Mouse (Mus musculus): ENCODE measurements around the gene Ttyh1. TPM values are rescaled to one million over a fixed set of nuclear protein-coding genes. Genes with fewer than 3 reads are reported as not detected.

The Ttyh1 gene
- polyA plus RNA-seq, 1 experiment from 2014 or later = 43.6 TPM

GRCm38 (mm10) chr7:4144766-4145551 lies 25.8 kb downstream of the Ttyh1 start:
- no peak overlapping the region for H3K4me3 ChIP-seq (ENCODE audit: low read depth, low read length)
- no peak overlapping the region for H3K4me2 ChIP-seq
- H3K4me1 ChIP-seq (ENCODE audit: control insufficient read depth, insufficient read depth, low read length) = peaks cover 10% of the 10 kb centered on the region
- H3K9me3 ChIP-seq (ENCODE audit: control insufficient read depth, low read length) = no peaks in the 10 kb centered on the region
- no peaks in the 10 kb centered on the region for H3K27me3 ChIP-seq (ENCODE audit: control insufficient read depth, insufficient read depth, low read length)
- H3K36me3 ChIP-seq (ENCODE audit: control insufficient read depth, insufficient read depth, low read length) = peaks cover 55% of the 10 kb centered on the region
- H3K27ac ChIP-seq (ENCODE audit: low read depth, low read length) = no peak overlapping the region
- DNase-seq (ENCODE audit: low spot score, missing footprints) (no peak), ATAC-seq (ENCODE audit: low FRiP score) (no peak)
- WGBS = 94% methylated on average over 20 of the region's 20 CpGs
- no peak overlapping the region for H3K9ac ChIP-seq (ENCODE audit: low read length)

- Histone ChIP-seq H3K4me2 (no peak overlapping the region), H3K9me3 (ENCODE audit: control insufficient read depth, low read length) (no peaks in the 10 kb centered on the region), H3K27ac (ENCODE audit: low read depth, low read length) (no peak overlapping the region), H3K4me1 (ENCODE audit: control insufficient read depth, insufficient read depth, low read length) (peaks cover 14% of the 10 kb centered on the region), H3K9ac (ENCODE audit: low read length) (no peak overlapping the region), H3K4me3 (ENCODE audit: low read depth, low read length) (no peak overlapping the region), H3K27me3 (ENCODE audit: control insufficient read depth, insufficient read depth, low read length) (peaks cover 3% of the 10 kb centered on the region), H3K36me3 (ENCODE audit: control insufficient read depth, insufficient read depth, low read length) (peaks cover 54% of the 10 kb centered on the region)
- peak; percentile 92 for DNase-seq (ENCODE audit: low spot score, missing footprints)
- WGBS = 66% methylated on average over 6 of the region's 6 CpGs
- no peak for ATAC-seq (ENCODE audit: low FRiP score)
Measured at GRCm38 (mm10) chr7:4145552-4146190, 26.5 kb downstream of the Ttyh1 start.

GRCm38 (mm10) chr7:4146241-4147180 lies 27.3 kb downstream of the Ttyh1 start:
- H3K9ac ChIP-seq (ENCODE audit: low read length) = no peak overlapping the region
- DNase-seq (ENCODE audit: low spot score, missing footprints) (peak; percentile 82), ATAC-seq (ENCODE audit: low FRiP score) (no peak)
- H3K27ac ChIP-seq (ENCODE audit: low read depth, low read length) = no peak overlapping the region
- H3K9me3 ChIP-seq (ENCODE audit: control insufficient read depth, low read length) = no peaks in the 10 kb centered on the region
- H3K4me3 ChIP-seq (ENCODE audit: low read depth, low read length) = no peak overlapping the region
- peaks cover 17% of the 10 kb centered on the region for H3K4me1 ChIP-seq (ENCODE audit: control insufficient read depth, insufficient read depth, low read length)
- 93% methylated on average over 23 of the region's 23 CpGs for WGBS
- peaks cover 46% of the 10 kb centered on the region for H3K36me3 ChIP-seq (ENCODE audit: control insufficient read depth, insufficient read depth, low read length)
- H3K27me3 ChIP-seq (ENCODE audit: control insufficient read depth, insufficient read depth, low read length) = peaks cover 11% of the 10 kb centered on the region
- no peak overlapping the region for H3K4me2 ChIP-seq

GRCm38 (mm10) chr7:4147371-4147770 lies 28.2 kb downstream of the Ttyh1 start:
- H3K27ac ChIP-seq (ENCODE audit: low read depth, low read length) = no peak overlapping the region
- no peak overlapping the region for H3K4me2 ChIP-seq
- DNase-seq (ENCODE audit: low spot score, missing footprints) (peak; percentile 57), ATAC-seq (ENCODE audit: low FRiP score) (no peak)
- H3K4me3 ChIP-seq (ENCODE audit: low read depth, low read length) = no peak overlapping the region
- peaks cover 17% of the 10 kb centered on the region for H3K27me3 ChIP-seq (ENCODE audit: control insufficient read depth, insufficient read depth, low read length)
- no peaks in the 10 kb centered on the region for H3K9me3 ChIP-seq (ENCODE audit: control insufficient read depth, low read length)
- peaks cover 17% of the 10 kb centered on the region for H3K4me1 ChIP-seq (ENCODE audit: control insufficient read depth, insufficient read depth, low read length)
- 93% methylated on average over 20 of the region's 20 CpGs for WGBS
- H3K9ac ChIP-seq (ENCODE audit: low read length) = no peak overlapping the region
- peaks cover 37% of the 10 kb centered on the region for H3K36me3 ChIP-seq (ENCODE audit: control insufficient read depth, insufficient read depth, low read length)

- H3K27ac ChIP-seq (ENCODE audit: low read depth, low read length) = no peak overlapping the region
- 85% methylated on average over 4 of the region's 4 CpGs for WGBS
- peaks cover 17% of the 10 kb centered on the region for H3K4me1 ChIP-seq (ENCODE audit: control insufficient read depth, insufficient read depth, low read length)
- ATAC-seq (ENCODE audit: low FRiP score) (no peak), DNase-seq (ENCODE audit: low spot score, missing footprints) (no peak)
- H3K9ac ChIP-seq (ENCODE audit: low read length) = no peak overlapping the region
- no peak overlapping the region for H3K4me2 ChIP-seq
- 0 out of 2 replicates have a peak overlapping the region, but pooled peaks have one; percentile 68 for H3K4me3 ChIP-seq (ENCODE audit: low read depth, low read length)
- peaks cover 17% of the 10 kb centered on the region for H3K27me3 ChIP-seq (ENCODE audit: control insufficient read depth, insufficient read depth, low read length)
- peaks cover 33% of the 10 kb centered on the region for H3K36me3 ChIP-seq (ENCODE audit: control insufficient read depth, insufficient read depth, low read length)
- H3K9me3 ChIP-seq (ENCODE audit: control insufficient read depth, low read length) = no peaks in the 10 kb centered on the region
Measured at GRCm38 (mm10) chr7:4147836-4148235, 28.6 kb downstream of the Ttyh1 start.

- H3K9me3 ChIP-seq (ENCODE audit: control insufficient read depth, low read length) = no peaks in the 10 kb centered on the region
- ATAC-seq (ENCODE audit: low FRiP score) (peak; percentile 0; the same call in 1 of the 2 replicates), DNase-seq (ENCODE audit: low spot score, missing footprints) (peak; percentile 92)
- peak overlapping the region; percentile 73 for H3K27ac ChIP-seq (ENCODE audit: low read depth, low read length)
- 31% methylated on average over 18 of the region's 18 CpGs for WGBS
- peaks cover 26% of the 10 kb centered on the region for H3K36me3 ChIP-seq (ENCODE audit: control insufficient read depth, insufficient read depth, low read length)
- H3K4me2 ChIP-seq = peak overlapping the region; percentile 92
- H3K4me1 ChIP-seq (ENCODE audit: control insufficient read depth, insufficient read depth, low read length) = peaks cover 17% of the 10 kb centered on the region
- peaks cover 17% of the 10 kb centered on the region for H3K27me3 ChIP-seq (ENCODE audit: control insufficient read depth, insufficient read depth, low read length)
- H3K9ac ChIP-seq (ENCODE audit: low read length) = peak overlapping the region; percentile 77
- H3K4me3 ChIP-seq (ENCODE audit: low read depth, low read length) = peak overlapping the region; percentile 68
Measured at GRCm38 (mm10) chr7:4148341-4149208, 29.4 kb downstream of the Ttyh1 start.

GRCm38 (mm10) chr7:4149209-4150054 lies 30.2 kb downstream of the Ttyh1 start:
- Histone ChIP-seq H3K27me3 (ENCODE audit: control insufficient read depth, insufficient read depth, low read length) (peaks cover 17% of the 10 kb centered on the region), H3K4me2 (peak overlapping the region; percentile 92), H3K4me1 (ENCODE audit: control insufficient read depth, insufficient read depth, low read length) (peaks cover 17% of the 10 kb centered on the region), H3K27ac (ENCODE audit: low read depth, low read length) (peak overlapping the region; percentile 73), H3K9ac (ENCODE audit: low read length) (peak overlapping the region; percentile 77), H3K36me3 (ENCODE audit: control insufficient read depth, insufficient read depth, low read length) (peaks cover 18% of the 10 kb centered on the region), H3K4me3 (ENCODE audit: low read depth, low read length) (peak overlapping the region; percentile 68), H3K9me3 (ENCODE audit: control insufficient read depth, low read length) (no peaks in the 10 kb centered on the region)
- ATAC-seq (ENCODE audit: low FRiP score) = peak; percentile 79
- under 1% methylated on average over 64 of the region's 64 CpGs for WGBS
- peak; percentile 97 for DNase-seq (ENCODE audit: low spot score, missing footprints)

Measured in midbrain, embryonic 11.5 days (tissue).